In the genomic region with DNA sequence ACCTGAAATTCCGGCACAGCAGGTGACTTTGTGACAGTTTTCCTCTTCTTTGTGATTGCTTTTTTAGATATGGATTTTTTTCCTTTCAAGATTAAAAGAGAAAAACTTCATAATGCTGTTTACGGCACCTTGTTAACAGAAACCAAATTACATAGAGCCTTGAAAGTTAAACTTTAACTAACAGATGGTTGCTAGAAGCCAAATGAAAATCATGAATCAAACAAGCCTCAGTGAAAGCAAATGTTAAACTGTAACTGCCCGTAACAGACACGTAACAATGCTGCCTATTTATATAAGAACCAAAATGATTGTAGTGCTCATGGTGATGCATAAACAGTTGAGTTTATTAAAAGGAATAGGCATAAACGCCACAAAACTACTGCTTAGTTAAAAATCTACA, we compare ENCODE assay signal across 22 mouse cellular contexts. TPM values are rescaled to one million over a fixed set of nuclear protein-coding genes. Genes with fewer than 3 reads are reported as not detected.
DNase-seq lines count a peak whose midpoint lies in the region; ATAC-seq and TF ChIP-seq lines count a peak whose summit lies in the region.
"Had no signal": no experiment of that assay in that cellular context is flagged by ENCODE, and none has a peak within 500 bp of the region (broad histone marks: within the 10 kb centered on the region; RNA-seq: fewer than 3 reads in every experiment).

No protein-coding gene starts in this region.

- no peak for DNase-seq in kidney, postnatal 25 days
- DNase-seq in liver, embryonic 11.5 days (ENCODE audit: low spot score) = no peak
- peak; percentile 12 for DNase-seq in Patski (ENCODE audit: low read depth, low spot score)
- no peak for DNase-seq in thymus, postnatal 4 days
- DNase-seq in cerebellum, adult 2 months = no peak
- DNase-seq: adrenal gland, postnatal 14 days; cerebellum, adult 11-12 months; cerebellum, adult 9-11 months; cerebellum, postnatal 36 days; gastrocnemius, postnatal 10 days; heart, adult 18-20 months; heart, postnatal 10 days; heart, postnatal 4 days had no signal

- no peak for TF ChIP-seq POLR2A in cerebellum, adult 2 months (IDR thresholded peaks at IDR 0.05; ENCODE audit: borderline replicate concordance, insufficient read depth, low read length)

- no peaks in the 10 kb centered on the region for H3K27me3 ChIP-seq in kidney, embryonic 16.5 days (ENCODE audit: insufficient read depth, low read length)
- H3K27me3 ChIP-seq in liver, embryonic 15.5 days = no peaks in the 10 kb centered on the region
- H3K27me3 ChIP-seq in liver, embryonic 11.5 days (replicated peaks; ENCODE audit: control insufficient read depth, insufficient read depth, low read length) = no peaks in the 10 kb centered on the region
- H3K27me3 ChIP-seq in Patski = no peaks in the 10 kb centered on the region
- H3K27me3 ChIP-seq in intestine, embryonic 15.5 days (replicated peaks) = no peaks in the 10 kb centered on the region
- no peaks in the 10 kb centered on the region for H3K27me3 ChIP-seq in cerebellum, adult 2 months (ENCODE audit: control insufficient read depth, insufficient read depth, low read length)
- H3K27me3 ChIP-seq: embryonic facial prominence, embryonic 13.5 days; forebrain, embryonic 12.5 days had no signal

- no peaks in the 10 kb centered on the region for H3K4me1 ChIP-seq in kidney, embryonic 16.5 days (ENCODE audit: insufficient read depth, low read length)
- no peaks in the 10 kb centered on the region for H3K4me1 ChIP-seq in liver, embryonic 15.5 days (replicated peaks)
- H3K4me1 ChIP-seq in liver, embryonic 11.5 days (replicated peaks; ENCODE audit: control insufficient read depth, insufficient read depth, low read length) = no peaks in the 10 kb centered on the region
- H3K4me1 ChIP-seq in intestine, embryonic 15.5 days (replicated peaks) = no peaks in the 10 kb centered on the region
- no peaks in the 10 kb centered on the region for H3K4me1 ChIP-seq in cerebellum, adult 2 months (ENCODE audit: control insufficient read depth, insufficient read depth, low read length)
- H3K4me1 ChIP-seq: embryonic facial prominence, embryonic 13.5 days; forebrain, embryonic 12.5 days; heart, embryonic 10.5 days had no signal

- H3K9ac ChIP-seq in kidney, embryonic 16.5 days (replicated peaks; ENCODE audit: low read length) = no peak overlapping the region
- H3K9ac ChIP-seq in liver, embryonic 15.5 days = no peak overlapping the region
- H3K9ac ChIP-seq in liver, embryonic 11.5 days (ENCODE audit: low read depth, low read length) = no peak overlapping the region
- H3K9ac ChIP-seq in intestine, embryonic 15.5 days = no peak overlapping the region
- H3K9ac ChIP-seq: embryonic facial prominence, embryonic 13.5 days; forebrain, embryonic 12.5 days had no signal

- in situ Hi-C loops in Patski (cut with MboI; ENCODE audit: low pct_unique_long_range_greater_than_20kb) = no loop called here

- no peak overlapping the region; the same call in 1 of the 2 replicates for H3K4me2 ChIP-seq in kidney, embryonic 16.5 days (replicated peaks; ENCODE audit: low read depth, low read length)
- no peak overlapping the region for H3K4me2 ChIP-seq in liver, embryonic 15.5 days
- no peak overlapping the region for H3K4me2 ChIP-seq in liver, embryonic 11.5 days
- H3K4me2 ChIP-seq in intestine, embryonic 15.5 days (replicated peaks) = 0 out of 2 replicates have a peak overlapping the region, but pooled peaks have one; percentile 14
- H3K4me2 ChIP-seq: embryonic facial prominence, embryonic 13.5 days; forebrain, embryonic 12.5 days had no signal

- TF ChIP-seq CTCF in Patski (IDR thresholded peaks at IDR 0.05) = no peak
- no peak for TF ChIP-seq CTCF in cerebellum, adult 2 months (IDR thresholded peaks at IDR 0.05; ENCODE audit: borderline replicate concordance, insufficient read depth, low read depth, low read length)

- peak overlapping the region; percentile 38; the same call in 1 of the 2 replicates for H3K27ac ChIP-seq in kidney, embryonic 16.5 days (ENCODE audit: low read length)
- no peak overlapping the region for H3K27ac ChIP-seq in liver, embryonic 15.5 days (replicated peaks)
- H3K27ac ChIP-seq in liver, embryonic 11.5 days (ENCODE audit: low read depth, low read length) = no peak overlapping the region
- peak overlapping the region; percentile 13; the same call in 1 of the 2 replicates for H3K27ac ChIP-seq in intestine, embryonic 15.5 days
- H3K27ac ChIP-seq in cerebellum, adult 2 months (ENCODE audit: insufficient read depth, low read length) = no peak overlapping the region
- H3K27ac ChIP-seq: embryonic facial prominence, embryonic 13.5 days; forebrain, embryonic 12.5 days; heart, embryonic 10.5 days had no signal

- no peaks in the 10 kb centered on the region for H3K9me3 ChIP-seq in kidney, embryonic 16.5 days (ENCODE audit: low read length)
- H3K9me3 ChIP-seq in liver, embryonic 15.5 days (replicated peaks) = no peaks in the 10 kb centered on the region
- H3K9me3 ChIP-seq in liver, embryonic 11.5 days (ENCODE audit: control insufficient read depth, low read length) = no peaks in the 10 kb centered on the region
- H3K9me3 ChIP-seq in intestine, embryonic 15.5 days = no peaks in the 10 kb centered on the region
- H3K9me3 ChIP-seq: embryonic facial prominence, embryonic 13.5 days; forebrain, embryonic 12.5 days; G1E; heart, embryonic 10.5 days had no signal

- CTCF ChIA-PET in Patski (lab: Charles Lee) = no interaction called here

- no peak overlapping the region for H3K4me3 ChIP-seq in kidney, embryonic 16.5 days (ENCODE audit: low read length)
- H3K4me3 ChIP-seq in liver, embryonic 15.5 days (replicated peaks) = peak overlapping the region; percentile 23; the same call in 1 of the 2 replicates
- H3K4me3 ChIP-seq in liver, embryonic 11.5 days (ENCODE audit: low read depth, low read length) = no peak overlapping the region
- no peak overlapping the region for H3K4me3 ChIP-seq in intestine, embryonic 15.5 days (replicated peaks)
- H3K4me3 ChIP-seq in cerebellum, adult 2 months (replicated peaks; ENCODE audit: insufficient read depth, low read depth, low read length) = no peak overlapping the region
- H3K4me3 ChIP-seq: embryonic facial prominence, embryonic 13.5 days; forebrain, embryonic 12.5 days; heart, embryonic 10.5 days had no signal

- POLR2A ChIA-PET in Patski (lab: Charles Lee) = no interaction called here

- no peaks in the 10 kb centered on the region for H3K36me3 ChIP-seq in kidney, embryonic 16.5 days (ENCODE audit: insufficient read depth, low read length)
- H3K36me3 ChIP-seq in liver, embryonic 15.5 days (replicated peaks) = no peaks in the 10 kb centered on the region
- no peaks in the 10 kb centered on the region for H3K36me3 ChIP-seq in liver, embryonic 11.5 days (ENCODE audit: control insufficient read depth, insufficient read depth, low read length)
- H3K36me3 ChIP-seq in intestine, embryonic 15.5 days = no peaks in the 10 kb centered on the region
- H3K36me3 ChIP-seq: forebrain, embryonic 12.5 days had no signal

- WGBS in kidney, embryonic 16.5 days = 65% methylated on average over 5 of the region's 5 CpGs
- WGBS in liver, embryonic 15.5 days (ENCODE audit: insufficient replicate concordance) = 72% methylated on average over 5 of the region's 5 CpGs
- WGBS in liver, embryonic 11.5 days = 83% methylated on average over 5 of the region's 5 CpGs
- WGBS in intestine, embryonic 15.5 days = 56% methylated on average over 5 of the region's 5 CpGs
- WGBS in cerebellum, adult 2 months = 88% methylated on average over 5 of the region's 5 CpGs

- ATAC-seq in kidney, embryonic 16.5 days (ENCODE audit: low FRiP score, low TSS enrichment) = no peak
- ATAC-seq in liver, embryonic 15.5 days (ENCODE audit: insufficient read depth) = no peak
- ATAC-seq in liver, embryonic 11.5 days (replicated peaks; ENCODE audit: low FRiP score) = no peak
- no peak for ATAC-seq in Patski
- ATAC-seq in intestine, embryonic 15.5 days = peak; percentile 49; the same call in 1 of the 2 replicates
- ATAC-seq: activated CD4-positive, CD25-positive, alpha-beta regulatory T cell, adult 4 months; forebrain, embryonic 16.5 days had no signal

RNA-seq across cellular contexts. Expression of a gene that starts 45.9 kb away (rescaled TPM):
- polyA plus RNA-seq in kidney, embryonic 16.5 days (2015; fragmentation: Nextera tagmentation; extraction: Ambion mirVana) = not detected in 2 replicates
- not detected in 2 replicates for polyA plus RNA-seq in liver, embryonic 15.5 days (2015; fragmentation: Nextera tagmentation; extraction: Ambion mirVana)
- polyA plus RNA-seq in liver, embryonic 11.5 days (2014; fragmentation: Nextera tagmentation; extraction: Ambion mirVana) = not detected in 2 replicates
- polyA plus RNA-seq in Patski (2021) = 0.31 TPM
- not detected in 2 replicates for polyA plus RNA-seq in intestine, embryonic 15.5 days (2015; fragmentation: Nextera tagmentation; extraction: Ambion mirVana)
- not detected in 2 replicates for polyA plus RNA-seq in cerebellum, adult 2 months (2012; rRNA removed)
- polyA plus RNA-seq: activated CD4-positive, CD25-positive, alpha-beta regulatory T cell, adult 4 months; forebrain, embryonic 12.5 days; forebrain, embryonic 16.5 days; G1E had no signal

Comparison
In these comparisons a context has a peak if more than half of its experiments do, and no peak if none do; other contexts are left out.
1. H3K27ac ChIP-seq: peak in kidney, embryonic 16.5 days (single experiment) and intestine, embryonic 15.5 days (single experiment); none in liver, embryonic 15.5 days (single experiment), liver, embryonic 11.5 days (single experiment) and cerebellum, adult 2 months (single experiment).